Mouse (Mus musculus): ENCODE measurements around the gene Fga.

GRCm38 (mm10) chr3:83011565-83011964, 14.3 kb upstream of the Fga start:
- TF ChIP-seq POLR2A (IDR thresholded peaks at IDR 0.05; ENCODE audit: insufficient read depth, low read depth, low read length) (no peak), CTCF (IDR thresholded peaks at IDR 0.05) (no peak)

Data from heart, adult 2 months (tissue).